Mouse (Mus musculus): ENCODE data around the gene Zscan4-ps1. TPM values are rescaled to one million over a fixed set of nuclear protein-coding genes. Genes with fewer than 3 reads are reported as not detected.

The Zscan4-ps1 gene
- polyA plus RNA-seq (2012; ENCODE audit: low replicate concordance): not detected in 2 replicates

DNA sequence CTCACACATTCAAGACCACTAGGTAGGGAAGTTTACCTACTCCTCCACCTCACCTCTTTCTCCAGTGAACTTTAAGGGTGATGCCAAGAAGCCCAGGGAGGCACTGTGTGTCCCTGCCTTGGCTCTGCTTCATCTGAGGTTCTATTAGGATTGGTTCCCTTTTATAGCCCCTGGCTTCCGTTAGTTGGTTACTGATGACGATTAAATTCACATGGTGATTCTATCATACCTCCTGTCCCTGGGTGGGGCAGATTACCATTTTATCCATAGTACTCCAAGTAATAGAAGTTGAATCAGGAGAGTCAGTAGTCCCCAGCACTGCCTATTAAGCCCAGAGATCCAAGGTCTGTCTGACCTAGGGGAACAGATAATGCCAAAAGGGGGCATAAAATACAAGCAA is at the start of gene Zscan4-ps1:
Gene Zscan4-ps1 (minus strand): TSS at position 101 of the 400 bp plus-strand sequence.

Other genes starting within 250 kb of the Zscan4-ps1 start
- not detected in 2 replicates for gene Zscan4b, start 164.6 kb downstream of the Zscan4-ps1 start, polyA plus RNA-seq (2012; ENCODE audit: low replicate concordance)
- not detected in 2 replicates for gene Zscan4c, start 63.9 kb downstream of the Zscan4-ps1 start, polyA plus RNA-seq (2012; ENCODE audit: low replicate concordance)
- not detected in 2 replicates for gene Zscan4d, start 96.5 kb upstream of the Zscan4-ps1 start, polyA plus RNA-seq (2012; ENCODE audit: low replicate concordance)
- gene Zscan4e, start 241.0 kb upstream of the Zscan4-ps1 start, polyA plus RNA-seq (2012; ENCODE audit: low replicate concordance): not detected in 2 replicates

All from hematopoietic multipotent progenitor cell, adult 10-12 weeks (in vitro differentiated cells).